Mouse (Mus musculus) T-cell, adult 2 months (primary cell): ENCODE measurements around the gene Hoxa3.
A peak's percentile ranks its signal among the peaks of the same experiment; 100 is the strongest.

Experiments used
- DNase-seq: peaks from one replicate; pipeline ENCODE4 v3.0.0; 2022; ENCODE audit warnings: low spot score

Hoxa3 gene

GRCm38 (mm10) chr6:52166431-52167077, 46.6 kb downstream of the Hoxa3 start:
- no peak for DNase-seq

GRCm38 (mm10) chr6:52165441-52166370, 47.4 kb downstream of the Hoxa3 start:
- DNase-seq = no peak

DNA sequence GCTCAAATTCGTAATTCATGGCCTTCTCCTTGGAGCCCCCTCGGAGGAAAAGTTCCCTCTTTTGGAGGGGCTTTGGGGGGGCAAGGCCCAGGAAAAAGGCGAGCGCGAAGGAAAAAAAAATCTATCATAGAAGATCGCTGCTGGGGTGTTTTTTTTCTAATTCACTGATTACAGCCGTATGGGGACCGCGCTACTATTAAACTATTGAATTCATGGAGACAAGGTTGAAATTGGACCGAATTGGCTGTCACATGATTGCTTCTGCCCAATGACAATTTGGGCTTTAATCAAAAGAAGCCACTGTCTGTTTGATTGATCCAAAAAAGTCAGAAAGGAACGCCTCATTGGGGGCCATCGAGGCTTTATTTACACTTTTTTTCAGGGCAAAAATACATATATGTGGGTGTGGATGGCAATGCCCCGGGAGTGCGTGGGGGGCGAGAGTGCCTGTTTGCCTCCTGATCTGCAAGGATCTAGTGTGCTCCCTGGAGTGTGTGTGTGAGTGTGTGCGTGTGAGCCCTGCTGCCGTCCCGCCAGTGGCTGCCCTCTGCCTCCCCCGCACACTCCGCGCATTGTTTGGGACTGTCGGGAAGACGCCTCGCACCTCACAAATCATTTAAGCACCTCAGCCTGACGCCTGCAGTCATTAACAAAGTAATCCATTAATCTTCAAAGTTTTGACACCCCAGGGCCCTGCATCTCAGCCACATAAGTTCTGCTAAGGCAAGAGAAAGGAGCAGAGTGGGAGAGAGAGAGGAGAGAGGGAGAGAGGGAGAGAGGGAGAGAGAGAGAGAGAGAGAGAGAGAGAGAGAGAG, 48.3 kb downstream of the Hoxa3 start, which contains the start of gene Hoxa2:
Hoxa2 (minus strand) TSS at position 206 of the 815 bp plus-strand sequence.
- no peak for DNase-seq

DNA sequence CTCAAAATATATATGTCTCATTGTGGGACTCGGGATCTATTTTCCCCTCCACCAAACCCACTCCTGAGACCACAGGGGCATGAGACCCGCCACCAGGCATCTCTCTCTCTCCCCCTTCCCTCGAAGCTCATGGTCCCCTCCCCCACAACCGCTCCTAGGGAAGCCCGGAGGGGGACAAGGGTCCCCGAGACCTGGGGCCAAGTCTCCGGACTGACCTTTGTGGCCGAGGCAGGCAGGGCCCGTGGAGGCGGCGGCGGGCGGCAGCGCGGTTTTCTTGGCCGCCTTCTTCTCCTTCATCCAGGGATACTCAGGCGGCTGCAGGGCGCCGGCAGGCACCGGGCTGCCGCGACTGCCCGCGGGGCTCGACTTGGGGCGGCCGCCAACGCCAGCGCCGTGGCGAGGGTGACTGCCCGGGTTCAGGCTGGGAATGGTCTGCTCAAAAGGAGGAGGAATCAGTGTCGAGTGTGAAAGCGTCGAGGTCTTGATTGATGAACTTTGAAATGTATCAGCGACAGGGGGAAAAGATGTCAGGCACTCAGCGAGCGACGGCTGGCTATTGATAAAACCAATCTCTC, 49.0 kb downstream of the Hoxa3 start:
- no peak for DNase-seq

- no peak for DNase-seq
Measured at GRCm38 (mm10) chr6:52163366-52164031, 49.6 kb downstream of the Hoxa3 start.

DNA sequence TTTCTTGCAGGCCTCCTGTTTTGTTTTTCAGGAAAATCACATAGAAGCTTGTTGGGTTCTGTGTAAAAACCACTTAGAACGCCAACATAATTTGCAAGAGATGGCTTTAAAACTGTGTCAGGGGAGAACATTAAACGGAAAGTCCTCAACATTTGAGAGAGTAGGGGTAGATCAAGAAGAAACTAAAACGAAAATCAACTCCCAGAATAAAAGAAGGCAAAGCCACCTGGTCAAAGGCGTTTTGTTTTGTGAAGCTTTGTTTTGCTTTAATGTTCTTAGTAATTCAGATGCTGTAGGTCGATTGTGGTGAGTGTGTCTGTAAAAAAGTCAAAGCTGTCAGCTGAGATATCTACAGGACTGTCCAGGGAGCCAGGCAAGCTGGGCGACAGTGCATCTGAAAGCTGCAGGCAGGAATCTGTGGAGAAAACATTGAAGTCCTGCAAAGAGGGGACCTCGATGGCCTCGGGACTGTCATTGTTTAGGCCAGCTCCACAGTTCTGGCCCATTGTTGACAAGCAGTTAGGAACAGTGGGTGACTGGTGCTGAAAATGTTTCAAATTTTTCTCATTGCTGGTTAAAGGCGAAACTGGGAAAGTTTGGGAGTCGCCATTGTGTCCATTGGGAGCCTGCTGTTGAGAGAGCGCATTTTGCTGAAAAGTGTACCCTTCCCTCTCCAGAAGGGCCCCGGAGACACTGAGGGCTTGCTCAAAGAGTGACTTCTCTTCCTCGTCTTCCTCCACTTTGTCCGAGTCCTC, 50.3 kb downstream of the Hoxa3 start:
- DNase-seq = no peak

DNA sequence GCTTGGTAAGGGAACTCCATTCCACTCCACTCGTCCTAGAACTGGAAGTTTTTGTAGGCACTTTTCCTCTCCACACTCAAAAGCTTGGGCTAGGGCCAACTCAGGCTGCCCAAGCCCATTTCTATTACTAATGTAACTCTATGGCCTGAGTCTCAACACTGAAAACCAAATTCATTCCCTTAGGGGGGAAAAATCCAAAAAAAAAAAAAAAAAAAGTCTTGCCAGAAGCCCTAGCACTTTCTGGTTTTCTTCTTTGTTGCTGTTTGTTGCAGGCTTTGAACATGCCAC, 51.1 kb downstream of the Hoxa3 start:
- DNase-seq = no peak

- no peak for DNase-seq
Measured at GRCm38 (mm10) chr6:52161336-52162092, 51.6 kb downstream of the Hoxa3 start.

- DNase-seq = no peak
Measured at GRCm38 (mm10) chr6:52160511-52161335, 52.4 kb downstream of the Hoxa3 start.

DNA sequence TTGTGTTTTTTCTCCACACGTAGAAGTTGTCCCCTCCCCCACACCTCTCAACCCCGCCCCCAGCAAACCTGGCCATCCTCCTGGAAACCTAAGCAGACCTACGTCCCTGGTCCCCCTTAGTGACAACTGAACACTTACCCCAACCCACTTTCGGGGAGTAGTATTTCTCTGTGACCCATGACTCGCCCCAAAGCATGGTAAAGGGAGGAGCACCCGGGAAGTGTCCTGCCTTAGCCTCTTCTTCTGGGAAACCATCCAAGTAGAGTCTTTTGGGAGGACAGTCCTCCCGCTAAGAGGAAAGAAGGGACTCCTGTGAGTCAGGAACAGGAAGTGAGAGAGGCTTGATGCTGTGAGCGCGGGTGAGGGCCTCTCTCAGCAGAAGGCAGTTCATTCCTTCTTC, 53.2 kb downstream of the Hoxa3 start:
- no peak for DNase-seq

GRCm38 (mm10) chr6:52159164-52159761, 53.9 kb downstream of the Hoxa3 start:
- no peak for DNase-seq

GRCm38 (mm10) chr6:52158276-52159051, 54.7 kb downstream of the Hoxa3 start, which contains the start of gene Hoxa1:
TSS of gene Hoxa1 (minus strand) at chr6:52158317.
- DNase-seq = peak; percentile 59

GRCm38 (mm10) chr6:52157466-52158275, 55.5 kb downstream of the Hoxa3 start:
- no peak for DNase-seq

DNA sequence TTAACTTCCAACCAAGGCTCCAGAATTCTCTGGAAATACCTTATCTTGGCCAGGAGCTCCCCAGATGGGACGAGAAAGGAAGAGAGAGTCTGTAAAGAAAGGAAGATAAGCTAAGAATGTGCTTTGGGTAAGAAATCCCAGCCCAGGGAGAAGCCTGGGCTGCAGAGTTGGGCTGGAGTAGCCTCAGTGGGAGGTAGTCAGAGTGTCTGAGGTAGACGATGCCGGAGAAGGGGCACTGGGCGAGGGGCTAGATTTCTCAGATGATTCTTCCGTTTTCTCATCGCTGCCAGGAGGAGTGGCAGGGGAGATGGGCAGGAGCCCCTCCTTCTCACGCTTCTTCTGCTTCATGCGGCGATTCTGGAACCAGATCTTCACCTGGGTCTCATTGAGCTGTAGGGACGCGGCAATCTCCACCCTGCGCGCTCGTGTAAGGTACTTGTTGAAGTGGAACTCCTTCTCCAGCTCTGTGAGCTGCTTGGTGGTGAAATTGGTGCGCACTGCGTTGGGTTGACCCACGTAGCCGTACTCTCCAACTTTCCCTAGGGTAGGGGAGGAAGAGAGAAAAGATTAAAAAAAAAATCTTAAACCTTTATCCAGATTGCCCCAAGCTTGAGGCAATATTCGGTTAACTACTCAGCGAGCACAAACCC, 56.5 kb downstream of the Hoxa3 start:
- no peak for DNase-seq

DNA sequence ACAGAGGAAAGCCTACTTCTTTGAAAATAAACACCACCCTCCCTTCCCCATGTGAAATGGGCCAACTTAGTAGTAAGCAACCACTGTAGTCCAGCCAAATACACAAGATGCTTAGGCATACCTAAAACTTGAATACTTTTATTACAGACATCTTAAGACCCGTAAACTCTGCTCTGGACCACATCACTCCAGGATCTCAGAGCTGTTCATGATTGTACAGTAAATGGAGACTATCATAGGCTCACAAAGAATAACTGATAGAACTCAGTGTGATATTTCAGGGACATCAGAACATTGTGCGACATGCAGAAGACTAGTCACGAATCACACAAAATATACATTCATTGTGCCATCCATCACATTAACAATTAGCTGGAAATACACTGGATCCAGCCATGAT, 57.7 kb downstream of the Hoxa3 start:
- DNase-seq = no peak

DNA sequence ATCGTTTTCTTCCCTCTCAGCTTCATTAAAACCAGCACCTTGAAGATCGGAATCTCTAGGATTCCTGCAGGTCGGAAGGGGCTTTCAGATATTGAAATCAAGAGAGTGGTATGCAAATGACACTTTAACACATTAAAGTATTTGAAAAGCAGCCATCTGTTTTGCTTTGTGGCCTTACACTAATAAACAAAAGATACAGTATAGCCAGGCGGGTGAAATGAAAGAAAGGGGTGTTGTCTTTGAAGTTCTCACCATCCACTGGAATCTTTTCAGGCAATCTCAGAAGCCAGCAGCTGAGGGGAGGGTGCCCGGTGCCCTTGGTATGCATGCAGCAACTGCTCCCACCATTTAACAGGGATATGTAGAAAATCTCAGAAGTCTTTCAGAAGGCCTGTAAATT, 59.1 kb downstream of the Hoxa3 start:
- no peak for DNase-seq

GRCm38 (mm10) chr6:52153270-52153669, 59.9 kb downstream of the Hoxa3 start:
- DNase-seq = no peak
